Mouse (Mus musculus) intestine, embryonic 14.5 days (tissue): ENCODE measurements around the gene Tjp2. TPM values are rescaled to one million over a fixed set of nuclear protein-coding genes. Genes with fewer than 3 reads are reported as not detected.

ENCODE experiments used
- ATAC-seq: fragments of 200-750 bp; cut with Nextera tagmentation; replicated peaks from 2 replicates; pipeline ENCODE4 v1.8.0; 2017; ENCODE audit warnings: low read depth, moderate number of reproducible peaks, moderate TSS enrichment, moderate library complexity; ENCODE audit not compliant: low FRiP score, low TSS enrichment
- DNase-seq: peaks from one replicate; pipeline ENCODE4 v3.0.0-alpha.2; 2018; ENCODE audit warnings: low spot score
- H3K27ac ChIP-seq: fragments of 300-500 bp; sonication (generic); 2 replicates; pipeline ENCODE4 v1.5.1; 2014; ENCODE audit warnings: low read depth, mild to moderate bottlenecking, control low read depth
- H3K27me3 ChIP-seq: fragments of 300-500 bp; sonication (generic); replicated peaks from 2 replicates; pipeline ENCODE4 v1.6.1; 2014; ENCODE audit warnings: low read length, control low read depth; ENCODE audit not compliant: control insufficient read depth, insufficient read depth
- H3K36me3 ChIP-seq: fragments of 300-500 bp; sonication (generic); 2 replicates; pipeline ENCODE4 v1.6.1; 2014; ENCODE audit warnings: low read length, control low read depth; ENCODE audit not compliant: control insufficient read depth, insufficient read depth
- H3K4me1 ChIP-seq: fragments of 300-500 bp; sonication (generic); replicated peaks from 2 replicates; pipeline ENCODE4 v1.6.1; 2014; ENCODE audit warnings: low read length, control low read depth, mixed read lengths; ENCODE audit not compliant: control insufficient read depth, insufficient read depth
- H3K4me2 ChIP-seq: fragments of 300-500 bp; sonication (generic); 2 replicates; pipeline ENCODE4 v1.6.1; 2014; ENCODE audit warnings: low read length
- H3K4me3 ChIP-seq: fragments of 300-500 bp; sonication (generic); 2 replicates; pipeline ENCODE4 v1.5.1; 2014; ENCODE audit warnings: low read depth, low read length, control low read depth, mixed read lengths
- H3K9ac ChIP-seq: fragments of 300-500 bp; sonication (generic); 2 replicates; pipeline ENCODE4 v1.6.1; 2014; ENCODE audit warnings: mild to moderate bottlenecking, low read length
- H3K9me3 ChIP-seq: fragments of 300-500 bp; sonication (generic); 2 replicates; pipeline ENCODE4 v1.6.1; 2016; ENCODE audit warnings: low read length, control low read depth; ENCODE audit not compliant: control insufficient read depth
- WGBS: fragments of 180-500 bp; shearing (Covaris S2); extraction: QIAGEN DNeasy Blood & Tissue Kit; methylation state at CpG from one replicate; pipeline ENCODE4 v1.1.7; 2014; 5-methylcytosine and 5-hydroxymethylcytosine counted together
- polyA plus RNA-seq: library from polyadenylated mRNA; unstranded; fragments of >200 nt; fragmentation: Nextera tagmentation; extraction: Ambion mirVana; gene quantifications from 2 replicates; pipeline ENCODE4 v1.2.1, GENCODE M21; 2014

Gene Tjp2
- polyA plus RNA-seq, 1 experiment from 2014 or later, result 41.9 TPM

GRCm38 (mm10) chr19:24180415-24180814, 44.4 kb downstream of the Tjp2 start:
- Histone ChIP-seq H3K4me2 (no peak overlapping the region), H3K4me3 (no peak overlapping the region), H3K4me1 (no peaks in the 10 kb centered on the region), H3K9ac (no peak overlapping the region), H3K36me3 (no peaks in the 10 kb centered on the region), H3K27ac (no peak overlapping the region), H3K9me3 (no peaks in the 10 kb centered on the region), H3K27me3 (no peaks in the 10 kb centered on the region)
- DNase-seq (no peak), ATAC-seq (no peak)
- WGBS, result 54% methylated on average over 8 of the region's 8 CpGs

- 73% methylated on average over 2 of the region's 2 CpGs for WGBS
- Histone ChIP-seq H3K4me1 (peaks cover 12% of the 10 kb centered on the region; the same call in 1 of the 2 replicates), H3K9me3 (no peaks in the 10 kb centered on the region), H3K27ac (no peak overlapping the region), H3K4me3 (no peak overlapping the region), H3K4me2 (no peak overlapping the region), H3K9ac (no peak overlapping the region), H3K36me3 (no peaks in the 10 kb centered on the region), H3K27me3 (no peaks in the 10 kb centered on the region)
- no peak for DNase-seq
- no peak for ATAC-seq
Observed at GRCm38 (mm10) chr19:24178086-24178485, 46.7 kb downstream of the Tjp2 start.

DNA sequence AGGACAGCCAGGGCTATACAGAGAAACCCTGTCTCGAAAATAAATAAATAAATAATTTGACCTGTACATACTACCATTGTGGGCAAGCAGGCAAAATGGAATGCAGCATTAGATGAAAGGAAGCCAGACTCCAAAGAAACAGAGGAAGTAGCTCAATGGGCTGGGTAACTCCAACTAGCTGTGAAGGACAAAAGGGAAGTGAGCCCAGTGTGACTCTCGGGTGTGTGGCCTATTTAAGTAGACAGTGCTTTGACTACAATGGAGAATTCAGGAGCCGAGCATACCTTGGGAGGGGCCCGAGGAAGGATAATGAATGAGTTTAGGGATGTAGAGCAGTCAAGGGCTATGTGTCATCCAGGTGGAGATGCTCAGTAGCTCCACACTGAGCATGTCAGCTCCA, 48.1 kb downstream of the Tjp2 start:
- DNase-seq, result no peak
- no peak overlapping the region for H3K4me3 ChIP-seq
- no peak for ATAC-seq
- H3K4me2 ChIP-seq, result no peak overlapping the region
- H3K9ac ChIP-seq, result no peak overlapping the region
- no peaks in the 10 kb centered on the region for H3K27me3 ChIP-seq
- peaks cover 18% of the 10 kb centered on the region for H3K4me1 ChIP-seq
- no peaks in the 10 kb centered on the region for H3K36me3 ChIP-seq
- H3K27ac ChIP-seq, result no peak overlapping the region
- H3K9me3 ChIP-seq, result no peaks in the 10 kb centered on the region
- WGBS, result 88% methylated on average over 4 of the region's 4 CpGs

GRCm38 (mm10) chr19:24174896-24175295, 49.9 kb downstream of the Tjp2 start:
- 3% methylated on average over 13 of the region's 13 CpGs for WGBS
- ATAC-seq (0 out of 2 replicates have a peak, but pooled peaks have one; percentile 9), DNase-seq (peak; percentile 78)
- H3K27ac ChIP-seq, result no peak overlapping the region
- peak overlapping the region; percentile 77 for H3K4me3 ChIP-seq
- H3K36me3 ChIP-seq, result no peaks in the 10 kb centered on the region
- H3K4me1 ChIP-seq, result peaks cover 18% of the 10 kb centered on the region
- no peaks in the 10 kb centered on the region for H3K9me3 ChIP-seq
- peak overlapping the region; percentile 80 for H3K4me2 ChIP-seq
- H3K9ac ChIP-seq, result no peak overlapping the region; the same call in 1 of the 2 replicates
- no peaks in the 10 kb centered on the region for H3K27me3 ChIP-seq

- ATAC-seq (peak; percentile 90), DNase-seq (peak; percentile 92)
- Histone ChIP-seq H3K4me1 (peaks cover 18% of the 10 kb centered on the region), H3K36me3 (no peaks in the 10 kb centered on the region), H3K9ac (peak overlapping the region; percentile 76), H3K27me3 (no peaks in the 10 kb centered on the region), H3K27ac (peak overlapping the region; percentile 77), H3K4me2 (peak overlapping the region; percentile 80), H3K4me3 (peak overlapping the region; percentile 77), H3K9me3 (no peaks in the 10 kb centered on the region)
- WGBS, result under 1% methylated on average over 87 of the region's 103 CpGs
Observed at GRCm38 (mm10) chr19:24173608-24174523, 51.0 kb downstream of the Tjp2 start.

DNA sequence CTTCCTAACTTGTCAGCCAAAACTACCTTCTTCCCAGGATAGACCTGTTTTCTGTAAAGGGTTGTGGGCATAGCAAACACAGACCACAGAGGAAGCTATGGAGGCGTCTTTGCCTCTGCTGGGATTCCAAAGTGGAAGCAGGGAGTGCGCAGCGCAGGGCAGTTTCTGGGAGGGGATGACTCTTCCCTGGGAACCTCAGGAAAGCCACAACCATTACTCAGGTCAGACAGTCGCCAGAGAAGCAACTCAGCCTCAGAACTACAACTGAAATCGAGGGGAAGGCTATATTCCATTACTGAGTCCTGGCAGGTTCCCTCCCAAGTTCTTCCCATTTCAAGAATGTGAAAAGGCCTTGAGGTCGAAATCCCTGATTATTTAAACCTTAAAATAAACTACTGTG, 51.8 kb downstream of the Tjp2 start:
- peaks cover 21% of the 10 kb centered on the region for H3K4me1 ChIP-seq
- peak overlapping the region; percentile 77 for H3K4me3 ChIP-seq
- H3K9me3 ChIP-seq, result no peaks in the 10 kb centered on the region
- no peak overlapping the region for H3K9ac ChIP-seq
- no peak overlapping the region for H3K27ac ChIP-seq
- no peak for ATAC-seq
- peak overlapping the region; percentile 80 for H3K4me2 ChIP-seq
- no peaks in the 10 kb centered on the region for H3K36me3 ChIP-seq
- WGBS, result 35% methylated on average over 6 of the region's 6 CpGs
- no peak for DNase-seq
- no peaks in the 10 kb centered on the region for H3K27me3 ChIP-seq

- Histone ChIP-seq H3K9me3 (no peaks in the 10 kb centered on the region), H3K9ac (no peak overlapping the region), H3K4me3 (no peak overlapping the region), H3K4me1 (peaks cover 43% of the 10 kb centered on the region), H3K27me3 (no peaks in the 10 kb centered on the region), H3K36me3 (no peaks in the 10 kb centered on the region), H3K27ac (no peak overlapping the region), H3K4me2 (no peak overlapping the region)
- DNase-seq (no peak), ATAC-seq (no peak)
- 71% methylated on average over 10 of the region's 10 CpGs for WGBS
Observed at GRCm38 (mm10) chr19:24168531-24168930, 56.3 kb downstream of the Tjp2 start.

DNA sequence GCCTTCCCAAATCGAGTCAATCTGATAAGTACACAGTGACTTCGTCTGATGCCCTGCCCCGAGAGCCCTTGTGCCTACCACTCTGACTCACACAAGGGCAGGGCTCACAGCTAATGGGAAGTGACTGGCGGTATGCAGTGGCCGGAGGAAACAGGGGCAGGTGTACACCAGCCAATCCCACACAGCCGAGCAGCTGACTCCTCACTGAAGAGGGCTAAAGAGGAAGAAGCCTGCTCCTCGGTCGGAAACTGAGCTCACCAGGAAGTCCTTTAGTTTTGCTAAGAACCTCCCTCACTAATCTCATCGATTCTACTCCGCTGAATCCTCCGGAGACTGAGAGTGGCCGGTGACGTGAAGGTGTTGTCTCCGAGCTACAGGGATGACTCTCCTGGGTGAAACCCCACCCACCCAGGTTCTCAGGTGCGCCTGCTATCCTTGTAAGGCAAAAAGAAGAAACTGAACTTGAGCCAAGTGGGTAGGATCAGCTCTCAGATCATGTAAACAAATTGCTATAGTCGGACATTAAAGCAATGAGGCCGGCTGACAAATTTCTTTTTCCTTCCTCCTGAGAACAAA, 58.2 kb downstream of the Tjp2 start:
- H3K36me3 ChIP-seq, result no peaks in the 10 kb centered on the region
- H3K27me3 ChIP-seq, result no peaks in the 10 kb centered on the region
- no peaks in the 10 kb centered on the region for H3K9me3 ChIP-seq
- H3K4me1 ChIP-seq, result peaks cover 35% of the 10 kb centered on the region
- 0 out of 2 replicates have a peak overlapping the region, but pooled peaks have one; percentile 2 for H3K9ac ChIP-seq
- DNase-seq (peak; percentile 69), ATAC-seq (peak; percentile 86)
- WGBS, result 17% methylated on average over 17 of the region's 17 CpGs
- peak overlapping the region; percentile 71 for H3K27ac ChIP-seq
- H3K4me3 ChIP-seq, result 0 out of 2 replicates have a peak overlapping the region, but pooled peaks have one; percentile 3
- peak overlapping the region; percentile 48 for H3K4me2 ChIP-seq
